Mouse (Mus musculus) hindbrain, embryonic 15.5 days (tissue): ENCODE measurements around the gene Naaladl1. TPM values are rescaled to one million over a fixed set of nuclear protein-coding genes. Genes with fewer than 3 reads are reported as not detected.

Experiments
- ATAC-seq: fragments of 200-750 bp; cut with Nextera tagmentation; 2 replicates; pipeline ENCODE4 v1.8.0; 2017; ENCODE audit warnings: low read depth, moderate number of reproducible peaks, moderate TSS enrichment; ENCODE audit not compliant: low FRiP score
- H3K27ac ChIP-seq: fragments of 300-500 bp; sonication (generic); replicated peaks from 2 replicates; pipeline ENCODE4 v1.5.1; 2015; ENCODE audit warnings: mild to moderate bottlenecking, inconsistent platforms
- H3K27me3 ChIP-seq: fragments of 300-500 bp; sonication (generic); 2 replicates; pipeline ENCODE4 v1.6.1; 2015; ENCODE audit warnings: control low read depth, inconsistent platforms
- H3K36me3 ChIP-seq: fragments of 300-500 bp; sonication (generic); 2 replicates; pipeline ENCODE4 v1.6.1; 2015; ENCODE audit warnings: control low read depth, inconsistent platforms
- H3K4me1 ChIP-seq: fragments of 300-500 bp; sonication (generic); replicated peaks from 2 replicates; pipeline ENCODE4 v1.6.1; 2015; ENCODE audit warnings: control low read depth, inconsistent platforms
- H3K4me2 ChIP-seq: fragments of 300-500 bp; sonication (generic); 2 replicates; pipeline ENCODE4 v1.6.1; 2015; ENCODE audit warnings: moderate library complexity, mild to moderate bottlenecking, inconsistent platforms
- H3K4me3 ChIP-seq: fragments of 300-500 bp; sonication (generic); 2 replicates; pipeline ENCODE4 v1.5.1; 2015; ENCODE audit warnings: mild to moderate bottlenecking, inconsistent platforms
- H3K9ac ChIP-seq: fragments of 300-500 bp; sonication (generic); 2 replicates; pipeline ENCODE4 v1.6.1; 2015; ENCODE audit warnings: inconsistent platforms
- H3K9me3 ChIP-seq: fragments of 300-500 bp; sonication (generic); 2 replicates; pipeline ENCODE4 v1.6.1; 2016; ENCODE audit warnings: control low read depth, inconsistent platforms
- WGBS: fragments of 180-500 bp; shearing (Covaris S2); methylation state at CpG from one replicate; pipeline ENCODE4 v1.1.7; 2015; 5-methylcytosine and 5-hydroxymethylcytosine counted together
- polyA plus RNA-seq: library from polyadenylated mRNA; unstranded; fragments of >200 nt; fragmentation: Nextera tagmentation; extraction: Ambion mirVana; gene quantifications from 2 replicates; pipeline ENCODE4 v1.2.1, GENCODE M21; 2015

Gene Naaladl1
- polyA plus RNA-seq, 1 experiment from 2014 or later, result 0.54 TPM

DNA sequence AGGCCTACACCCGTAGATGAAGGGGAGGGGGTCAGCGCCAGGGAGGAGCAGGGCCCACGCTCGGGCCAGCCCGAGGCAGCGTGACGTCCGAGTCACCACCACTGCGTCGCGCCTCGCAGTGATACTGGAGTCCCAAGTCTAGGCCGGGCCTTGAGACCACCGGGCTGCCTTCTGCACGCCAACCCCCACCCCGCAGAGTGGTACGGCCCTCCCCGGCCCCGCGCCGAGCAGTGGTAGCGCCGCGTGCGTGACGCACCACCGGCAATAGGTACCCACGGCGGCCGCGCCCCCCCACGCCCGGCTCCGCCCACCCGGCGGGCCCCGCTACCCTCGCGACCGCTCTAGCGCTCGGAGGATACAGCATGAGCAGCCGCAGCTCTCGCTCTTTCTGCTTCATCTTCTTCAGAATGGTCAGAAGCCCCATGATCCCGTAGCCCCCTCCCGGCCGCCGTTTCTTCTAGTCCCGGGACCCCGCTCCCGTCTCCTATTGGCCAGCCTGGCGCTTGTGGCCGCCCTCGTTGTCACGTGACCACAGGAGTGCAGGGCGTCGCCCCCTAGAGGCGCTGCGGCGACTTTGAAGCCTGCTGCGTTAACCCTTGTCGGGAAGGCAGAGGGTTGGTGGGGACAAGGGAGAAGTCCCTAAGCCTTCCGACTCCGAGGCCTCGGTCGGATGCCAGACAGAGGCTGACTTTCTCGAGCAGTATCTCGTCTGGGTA, 35.3 kb downstream of the Naaladl1 start, which contains the start of gene Batf2:
Gene Batf2 (plus strand): TSS at position 306 of the 716 bp plus-strand sequence.
- H3K4me1 ChIP-seq, result peaks cover 19% of the 10 kb centered on the region
- no peaks in the 10 kb centered on the region for H3K27me3 ChIP-seq
- H3K9ac ChIP-seq, result peak within 1 kb of the TSS; percentile 89
- no peaks in the 10 kb centered on the region for H3K9me3 ChIP-seq
- ATAC-seq, result peak; percentile 93
- peak within 1 kb of the TSS; percentile 88 for H3K4me2 ChIP-seq
- under 1% methylated on average over 63 of the region's 68 CpGs for WGBS
- H3K36me3 ChIP-seq, result peaks cover 5% of the 10 kb centered on the region; the same call in 1 of the 2 replicates
- peak within 1 kb of the TSS; percentile 74 for H3K4me3 ChIP-seq
- H3K27ac ChIP-seq, result peak within 1 kb of the TSS; percentile 99

GRCm38 (mm10) chr19:6141394-6141749, 35.8 kb downstream of the Naaladl1 start, which contains the start of gene Arl2:
Arl2 (minus strand) TSS chr19:6141548.
- Histone ChIP-seq H3K4me2 (peak within 1 kb of the TSS; percentile 88), H3K36me3 (peaks cover 5% of the 10 kb centered on the region; the same call in 1 of the 2 replicates), H3K27me3 (no peaks in the 10 kb centered on the region), H3K27ac (peak within 1 kb of the TSS; percentile 99), H3K9ac (peak within 1 kb of the TSS; percentile 89), H3K4me1 (peaks cover 19% of the 10 kb centered on the region), H3K9me3 (no peaks in the 10 kb centered on the region), H3K4me3 (peak within 1 kb of the TSS; percentile 74)
- peak; percentile 86 for ATAC-seq
- WGBS, result under 1% methylated on average over 15 of the region's 15 CpGs

DNA sequence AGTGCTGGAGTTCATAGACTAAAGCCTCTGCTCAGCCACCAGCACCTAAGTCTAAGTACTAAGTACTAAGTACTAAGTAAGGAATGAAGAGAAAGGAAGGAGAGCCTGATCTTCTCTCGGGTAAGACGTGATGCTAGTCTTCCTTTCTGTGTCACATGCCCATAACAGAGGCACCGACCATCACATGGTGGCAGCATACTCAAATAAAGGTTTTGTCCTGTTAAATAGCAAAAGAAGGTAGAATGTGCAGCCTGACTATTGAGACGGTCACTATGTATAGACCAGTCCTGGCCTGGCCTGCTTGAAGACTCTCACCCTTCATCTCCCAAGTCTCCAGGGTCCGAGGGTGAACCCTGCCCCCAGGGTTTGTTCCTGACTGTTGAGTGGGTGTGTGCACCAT, 39.3 kb downstream of the Naaladl1 start:
- 82% methylated on average over 5 of the region's 5 CpGs for WGBS
- Histone ChIP-seq H3K4me2 (no peak overlapping the region), H3K27me3 (no peaks in the 10 kb centered on the region), H3K4me1 (peaks cover 14% of the 10 kb centered on the region), H3K27ac (no peak overlapping the region), H3K36me3 (no peaks in the 10 kb centered on the region), H3K9ac (no peak overlapping the region), H3K4me3 (no peak overlapping the region), H3K9me3 (no peaks in the 10 kb centered on the region)
- no peak for ATAC-seq

- Histone ChIP-seq H3K27me3 (no peaks in the 10 kb centered on the region), H3K27ac (no peak overlapping the region), H3K36me3 (no peaks in the 10 kb centered on the region), H3K4me3 (no peak overlapping the region), H3K4me1 (no peaks in the 10 kb centered on the region), H3K9ac (no peak overlapping the region), H3K4me2 (no peak overlapping the region), H3K9me3 (no peaks in the 10 kb centered on the region)
- WGBS, result 88% methylated on average over 9 of the region's 9 CpGs
- no peak for ATAC-seq
These were observed 49.6 kb downstream of the Naaladl1 start for GRCm38 (mm10) chr19:6155174-6155573.

- no peaks in the 10 kb centered on the region for H3K36me3 ChIP-seq
- no peak overlapping the region for H3K4me3 ChIP-seq
- H3K4me1 ChIP-seq, result no peaks in the 10 kb centered on the region
- H3K9me3 ChIP-seq, result no peaks in the 10 kb centered on the region
- H3K4me2 ChIP-seq, result no peak overlapping the region
- H3K27ac ChIP-seq, result no peak overlapping the region
- no peak for ATAC-seq
- H3K27me3 ChIP-seq, result no peaks in the 10 kb centered on the region
- no peak overlapping the region for H3K9ac ChIP-seq
- WGBS, result 64% methylated on average over 8 of the region's 8 CpGs
These were observed 50.8 kb downstream of the Naaladl1 start for GRCm38 (mm10) chr19:6156372-6156771.

DNA sequence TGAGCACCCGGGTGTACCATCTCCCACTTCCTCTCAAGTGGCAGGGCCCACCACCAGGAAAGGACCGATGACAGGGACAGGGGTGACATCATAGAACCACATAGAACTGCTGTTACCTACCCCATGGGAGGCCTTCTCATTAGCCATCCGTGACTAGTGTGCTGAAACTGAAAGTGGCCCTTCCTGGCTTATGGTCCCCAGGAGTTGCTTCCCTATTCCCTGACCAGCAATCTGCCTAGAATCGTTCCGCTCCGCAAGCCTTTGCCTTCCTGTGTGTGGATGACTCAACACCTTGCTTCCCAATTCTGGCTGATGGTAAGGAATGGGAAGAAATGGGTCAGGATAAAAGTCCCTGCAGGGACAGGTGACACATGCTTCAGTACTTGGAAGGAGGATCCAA, 51.6 kb downstream of the Naaladl1 start:
- no peak for ATAC-seq
- H3K9ac ChIP-seq, result no peak overlapping the region
- H3K4me2 ChIP-seq, result no peak overlapping the region
- no peaks in the 10 kb centered on the region for H3K36me3 ChIP-seq
- no peak overlapping the region for H3K27ac ChIP-seq
- H3K4me1 ChIP-seq, result no peaks in the 10 kb centered on the region
- 67% methylated on average over 6 of the region's 6 CpGs for WGBS
- no peaks in the 10 kb centered on the region for H3K9me3 ChIP-seq
- H3K4me3 ChIP-seq, result no peak overlapping the region
- H3K27me3 ChIP-seq, result no peaks in the 10 kb centered on the region

DNA sequence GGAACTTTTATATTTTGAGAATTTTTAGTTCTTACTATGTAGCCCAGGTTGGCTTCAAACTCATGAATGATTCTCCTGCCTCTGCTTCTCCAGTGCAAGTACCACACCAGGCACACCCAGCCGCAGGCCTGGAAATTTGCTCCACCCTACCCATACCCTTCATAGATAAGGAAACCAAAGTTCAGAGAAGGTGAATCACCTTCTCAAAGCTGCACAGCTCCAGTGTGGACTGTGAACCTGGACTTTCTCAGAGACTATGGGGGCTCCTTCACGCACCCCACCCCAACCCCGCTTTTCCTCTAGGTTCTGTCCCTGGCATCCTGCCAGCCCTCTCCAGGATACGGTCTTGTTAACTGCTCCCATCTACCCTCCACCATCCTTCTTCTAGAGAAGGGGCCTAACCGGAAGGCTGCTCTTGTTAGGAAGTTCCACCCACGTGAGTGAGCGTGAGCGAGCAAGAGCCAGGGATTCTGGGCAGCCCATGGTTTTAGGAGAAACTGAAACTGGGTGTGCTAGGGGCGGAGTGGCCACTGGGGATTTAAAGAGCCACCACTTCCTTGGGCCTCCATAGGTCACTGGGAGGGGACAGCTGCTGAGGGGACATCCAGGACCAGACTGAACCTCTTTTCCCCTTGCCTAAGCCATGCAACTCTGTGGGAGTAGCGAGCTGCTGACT, 58.4 kb downstream of the Naaladl1 start:
- no peak overlapping the region for H3K27ac ChIP-seq
- WGBS, result 72% methylated on average over 10 of the region's 10 CpGs
- no peak for ATAC-seq

More for the DNA sequence above, 58.4 kb downstream of the Naaladl1 start:
- no peak overlapping the region for H3K4me3 ChIP-seq
- no peaks in the 10 kb centered on the region for H3K9me3 ChIP-seq
- no peak overlapping the region for H3K9ac ChIP-seq
- no peaks in the 10 kb centered on the region for H3K27me3 ChIP-seq
- no peaks in the 10 kb centered on the region for H3K4me1 ChIP-seq
- no peak overlapping the region for H3K4me2 ChIP-seq
- no peaks in the 10 kb centered on the region for H3K36me3 ChIP-seq

Other genes with a start within 250 kb of the Naaladl1 start
- gene Frmd8, start 230.5 kb upstream of the Naaladl1 start, polyA plus RNA-seq, result 17.6 and 18.0 TPM in 2 replicates
- gene Slc25a45, start 228.0 kb upstream of the Naaladl1 start, polyA plus RNA-seq, result 2.6 TPM in 2 replicates
- 10.7 and 11.7 TPM in 2 replicates for gene Tigd3, start 211.6 kb upstream of the Naaladl1 start, polyA plus RNA-seq
- gene Dpf2, start 192.8 kb upstream of the Naaladl1 start, polyA plus RNA-seq, result 111 and 113 TPM in 2 replicates
- 19.0 and 20.3 TPM in 2 replicates for gene Cdc42ep2, start 181.0 kb upstream of the Naaladl1 start, polyA plus RNA-seq
- 26.7 and 28.1 TPM in 2 replicates for gene Pola2, start 141.6 kb upstream of the Naaladl1 start, polyA plus RNA-seq
- gene Slc22a20, start 119.6 kb upstream of the Naaladl1 start, polyA plus RNA-seq, result not detected in 2 replicates
- gene Capn1, start 89.9 kb upstream of the Naaladl1 start, polyA plus RNA-seq, result 4.8 and 5.8 TPM in 2 replicates
- gene Syvn1, start 59.2 kb upstream of the Naaladl1 start, polyA plus RNA-seq, result 32.9 and 39.8 TPM in 2 replicates
- gene Mrpl49, start 48.0 kb upstream of the Naaladl1 start, polyA plus RNA-seq, result 62.3 and 64.4 TPM in 2 replicates
- 503 and 507 TPM in 2 replicates for gene Fau, start 47.9 kb upstream of the Naaladl1 start, polyA plus RNA-seq
- gene Znhit2, start 44.6 kb upstream of the Naaladl1 start, polyA plus RNA-seq, result 33.0 and 34.8 TPM in 2 replicates
- 58.6 and 60.1 TPM in 2 replicates for gene Tm7sf2, start 37.4 kb upstream of the Naaladl1 start, polyA plus RNA-seq
- gene Vps51, start 28.6 kb upstream of the Naaladl1 start, polyA plus RNA-seq, result 84.8 and 94.0 TPM in 2 replicates
- not detected in 2 replicates for gene Tmem262, start 25.7 kb upstream of the Naaladl1 start, polyA plus RNA-seq
- 1.3 and 1.4 TPM in 2 replicates for gene Gm28374, start 23.5 kb upstream of the Naaladl1 start, polyA plus RNA-seq
- gene Zfpl1, start 20.8 kb upstream of the Naaladl1 start, polyA plus RNA-seq, result 79.3 and 82.0 TPM in 2 replicates
- gene Cdca5, start 20.8 kb upstream of the Naaladl1 start, polyA plus RNA-seq, result 8.4 and 9.6 TPM in 2 replicates
- not detected in 2 replicates for gene AC131692.1, start 11.4 kb upstream of the Naaladl1 start, polyA plus RNA-seq
- gene Sac3d1, start 12.9 kb downstream of the Naaladl1 start, polyA plus RNA-seq, result 50.2 and 57.5 TPM in 2 replicates
- gene Snx15, start 22.5 kb downstream of the Naaladl1 start, polyA plus RNA-seq, result 61.7 and 65.4 TPM in 2 replicates
- not detected in 2 replicates for gene Batf2, start 35.2 kb downstream of the Naaladl1 start, polyA plus RNA-seq
- gene Arl2, start 35.8 kb downstream of the Naaladl1 start, polyA plus RNA-seq, result 141 and 147 TPM in 2 replicates
- gene Majin, start 78.6 kb downstream of the Naaladl1 start, polyA plus RNA-seq, result not detected in 2 replicates
- 0.56 TPM in 1 of 2 replicates, not detected in the other for gene Gpha2, start 120.6 kb downstream of the Naaladl1 start, polyA plus RNA-seq
- gene Ppp2r5b, start 130.1 kb downstream of the Naaladl1 start, polyA plus RNA-seq, result 134 and 162 TPM in 2 replicates
- 13.3 and 16.1 TPM in 2 replicates for gene Atg2a, start 135.9 kb downstream of the Naaladl1 start, polyA plus RNA-seq
- 92.5 and 103 TPM in 2 replicates for gene Ehd1, start 170.9 kb downstream of the Naaladl1 start, polyA plus RNA-seq
- gene Cdc42bpg, start 200.7 kb downstream of the Naaladl1 start, polyA plus RNA-seq, result 0.36 and 0.38 TPM in 2 replicates
- gene Men1, start 229.2 kb downstream of the Naaladl1 start, polyA plus RNA-seq, result 78.8 and 82.3 TPM in 2 replicates
- gene Map4k2, start 235.4 kb downstream of the Naaladl1 start, polyA plus RNA-seq, result 20.1 and 21.8 TPM in 2 replicates